Mouse (Mus musculus) small intestine, adult 2 months (tissue): ENCODE results near the gene Olfr825. TPM values are rescaled to one million over a fixed set of nuclear protein-coding genes. Genes with fewer than 3 reads are reported as not detected.

Experiments
- polyA plus RNA-seq: library from polyadenylated mRNA; depleted of rRNA; stranded (reverse); fragments of >200 nt; gene quantifications from 2 replicates; pipeline ENCODE4 v1.2.3, GENCODE M21; 2012; rRNA removed

Olfr825 gene
- polyA plus RNA-seq, 1 experiment, result not detected

Other genes starting within 250 kb of the Olfr825 start
- not detected in 2 replicates for gene Olfr818, start 217.7 kb downstream of the Olfr825 start, polyA plus RNA-seq
- not detected in 2 replicates for gene Olfr819, start 199.5 kb downstream of the Olfr825 start, polyA plus RNA-seq
- not detected in 2 replicates for gene Olfr247, start 190.6 kb downstream of the Olfr825 start, polyA plus RNA-seq
- not detected in 2 replicates for gene Gm10310, start 181.7 kb downstream of the Olfr825 start, polyA plus RNA-seq
- gene Olfr820, start 154.1 kb downstream of the Olfr825 start, polyA plus RNA-seq, result not detected in 2 replicates
- gene Olfr821, start 136.4 kb downstream of the Olfr825 start, polyA plus RNA-seq, result not detected in 2 replicates
- not detected in 2 replicates for gene Olfr822, start 95.6 kb downstream of the Olfr825 start, polyA plus RNA-seq
- not detected in 2 replicates for gene Olfr823, start 51.4 kb downstream of the Olfr825 start, polyA plus RNA-seq
- gene Olfr824, start 36.8 kb downstream of the Olfr825 start, polyA plus RNA-seq, result not detected in 2 replicates
- gene Olfr826, start 17.4 kb upstream of the Olfr825 start, polyA plus RNA-seq, result not detected in 2 replicates
- not detected in 2 replicates for gene Olfr827, start 47.6 kb upstream of the Olfr825 start, polyA plus RNA-seq
- not detected in 2 replicates for gene Neurod4, start 113.5 kb upstream of the Olfr825 start, polyA plus RNA-seq
- 0.11 and 0.25 TPM in 2 replicates for gene Tespa1, start 156.1 kb upstream of the Olfr825 start, polyA plus RNA-seq
- gene Vmn2r84, start 227.6 kb upstream of the Olfr825 start, polyA plus RNA-seq, result not detected in 2 replicates